Mouse (Mus musculus) adrenal gland, postnatal 36 days (tissue): ENCODE measurements around the gene Serpina3g. TPM values are rescaled to one million over a fixed set of nuclear protein-coding genes. Genes with fewer than 3 reads are reported as not detected.

Experiments
- DNase-seq, 2 experiments: peaks; one replicate each; pipeline ENCODE4 v3.0.0; 2021; ENCODE audit warnings: mixed read lengths in 1 of 2
- total RNA-seq, 2 experiments: library from RNA; stranded (reverse); gene quantifications; 2 replicates each; pipeline ENCODE4 v1.2.3; 2021

Gene Serpina3g
- total RNA-seq, 2 experiments from 2014 or later: 3.4 to 4.1 TPM

DNA sequence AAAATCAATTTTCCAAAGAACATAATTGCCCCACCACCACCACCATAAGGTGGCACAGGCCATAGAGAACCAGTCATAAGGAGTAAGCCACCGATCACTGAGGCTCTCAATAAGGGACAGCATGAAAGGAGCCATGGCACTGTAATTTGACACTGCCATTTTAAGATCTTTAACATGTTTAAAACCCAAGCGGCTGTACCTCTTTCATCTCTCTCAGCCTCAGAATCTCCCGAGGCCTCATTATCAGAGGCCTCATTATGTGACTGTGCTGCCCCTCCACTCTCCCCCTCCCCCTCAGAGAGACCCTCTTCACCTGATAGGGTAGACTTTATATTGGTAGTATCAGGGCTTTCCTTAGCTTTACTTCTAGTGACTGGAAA, 43.0 kb downstream of the Serpina3g start:
- no peak for DNase-seq

GRCm38 (mm10) chr12:104283380-104283779, 47.3 kb downstream of the Serpina3g start:
- no peak for DNase-seq

DNA sequence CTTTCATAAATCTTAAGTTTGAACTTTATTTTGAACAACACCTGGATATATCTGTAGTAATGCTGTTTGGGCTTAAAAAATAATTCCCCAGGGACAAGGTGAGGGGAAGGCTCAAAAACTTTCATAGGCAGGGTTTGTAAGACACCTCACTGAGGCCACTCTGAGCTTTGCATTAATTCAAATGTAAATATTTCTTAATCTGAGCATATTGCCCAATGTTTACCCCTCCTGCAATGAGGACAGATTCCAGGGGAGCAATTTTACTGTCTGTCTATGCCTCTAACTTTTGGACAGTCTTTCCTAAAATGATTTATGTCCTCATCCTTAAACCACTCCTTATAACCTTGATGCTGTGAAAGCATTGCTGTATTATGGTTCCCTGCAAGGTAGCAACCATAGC, 52.3 kb downstream of the Serpina3g start:
- DNase-seq: no peak

GRCm38 (mm10) chr12:104289872-104290271, 53.8 kb downstream of the Serpina3g start:
- no peak for DNase-seq

Other genes with a start within 250 kb of the Serpina3g start
- not detected for gene Serpina11, start 246.3 kb upstream of the Serpina3g start, total RNA-seq
- gene Serpina9, start 222.5 kb upstream of the Serpina3g start, total RNA-seq: not detected
- under 1 TPM; 0.26 to 0.33 TPM for gene Serpina12, start 191.8 kb upstream of the Serpina3g start, total RNA-seq
- gene Serpina5, start 135.1 kb upstream of the Serpina3g start, total RNA-seq: under 1 TPM in 1 of 2 experiments, not detected in 1; 0.13 TPM
- gene Serpina3a, start 123.5 kb upstream of the Serpina3g start, total RNA-seq: not detected
- gene Serpina3b, start 108.2 kb upstream of the Serpina3g start, total RNA-seq: under 1 TPM; 0.40 to 0.56 TPM
- 10 to 100 TPM; 15.0 to 21.3 TPM for gene Serpina3c, start 82.4 kb upstream of the Serpina3g start, total RNA-seq
- gene Serpina3f, start 21.7 kb upstream of the Serpina3g start, total RNA-seq: under 1 TPM; 0.13 to 0.23 TPM
- under 1 TPM in 1 of 2 experiments, not detected in 1; 0.26 TPM for gene Serpina3i, start 26.9 kb downstream of the Serpina3g start, total RNA-seq
- not detected for gene Serpina3j, start 78.3 kb downstream of the Serpina3g start, total RNA-seq
- 10 to 100 TPM in 1 of 2 experiments, 1 to 10 TPM in 1; 1.4 to 12.2 TPM for gene Serpina3k, start 102.2 kb downstream of the Serpina3g start, total RNA-seq
- gene Serpina3m, start 102.2 kb downstream of the Serpina3g start, total RNA-seq: 1 to 10 TPM in 1 of 2 experiments, under 1 TPM in 1; 0.72 to 2.1 TPM
- 10 to 100 TPM in 1 of 2 experiments, 1 to 10 TPM in 1; 4.4 to 18.2 TPM for gene Serpina3n, start 170.5 kb downstream of the Serpina3g start, total RNA-seq
- gene Gsc, start 237.1 kb downstream of the Serpina3g start, total RNA-seq: not detected